Mouse (Mus musculus) cerebellum, adult 2 months (tissue): ENCODE results near the gene Tcl1b5.

Experiments used
- CTCF ChIP-seq: fragments of 200-500 bp; IDR thresholded peaks from 2 replicates; pipeline ENCODE4 v1.5.1; 2011; ENCODE audit warnings: low read depth, mild to moderate bottlenecking, control low read depth, low read length, moderate library complexity, borderline replicate concordance; ENCODE audit not compliant: insufficient read depth
- POLR2A ChIP-seq: fragments of 200-500 bp; IDR thresholded peaks from 2 replicates; pipeline ENCODE4 v1.6.1; 2011; ENCODE audit warnings: low read length, control low read depth, borderline replicate concordance; ENCODE audit not compliant: insufficient read depth

GRCm38 (mm10) chr12:105222601-105223319 is 46.6 kb downstream of the Tcl1b5 start, which contains the start of gene Tcl1:
- TF ChIP-seq POLR2A (no peak), CTCF (no peak)
